Mouse (Mus musculus) megakaryocyte, adult 5-6 weeks (primary cell): ENCODE measurements around the gene Cpb1. TPM values are rescaled to one million over a fixed set of nuclear protein-coding genes. Genes with fewer than 3 reads are reported as not detected.

ENCODE experiments used
- total RNA-seq, 2 experiments: library from RNA; stranded (forward) in 1 of 2; stranded (reverse) in 1 of 2; fragments of 153-499, 151-499 nt in 1 of 2; fragments of 221-1000, 200-1000 nt in 1 of 2; gene quantifications; 2 replicates each; pipeline versions ENCODE4 v1.2.3 to v1.2.4; 2015 to 2017

The Cpb1 gene
- total RNA-seq, 2 experiments from 2014 or later = not detected

Other genes starting within 250 kb of the Cpb1 start
- 109 and 112 TPM in 2 replicates for gene Hps3, start 240.4 kb downstream of the Cpb1 start, total RNA-seq (2015)
- gene Hps3, start 240.4 kb downstream of the Cpb1 start, total RNA-seq (2017) = 88.3 and 94.4 TPM in 2 replicates
- gene Hltf, start 217.9 kb downstream of the Cpb1 start, total RNA-seq (2015) = 57.8 and 70.3 TPM in 2 replicates
- 51.8 and 58.5 TPM in 2 replicates for gene Hltf, start 217.9 kb downstream of the Cpb1 start, total RNA-seq (2017)
- gene Gyg, start 120.4 kb downstream of the Cpb1 start, total RNA-seq (2015) = 190 and 197 TPM in 2 replicates
- 64.1 and 69.4 TPM in 2 replicates for gene Gyg, start 120.4 kb downstream of the Cpb1 start, total RNA-seq (2017)
- gene Cpa3, start 33.6 kb downstream of the Cpb1 start, total RNA-seq (2015) = 186 and 191 TPM in 2 replicates
- gene Cpa3, start 33.6 kb downstream of the Cpb1 start, total RNA-seq (2017) = 76.1 and 82.0 TPM in 2 replicates
- gene Agtr1b, start 91.4 kb upstream of the Cpb1 start, total RNA-seq (2015) = not detected in 2 replicates
- gene Agtr1b, start 91.4 kb upstream of the Cpb1 start, total RNA-seq (2017) = not detected in 2 replicates